Mouse (Mus musculus) midbrain, embryonic 11.5 days (tissue): Measurements from ENCODE around the gene C2. TPM values are rescaled to one million over a fixed set of nuclear protein-coding genes. Genes with fewer than 3 reads are reported as not detected.

Source experiments
- ATAC-seq: fragments of 200-750 bp; cut with Nextera tagmentation; 2 replicates; pipeline ENCODE4 v1.8.0; 2017; ENCODE audit warnings: moderate TSS enrichment, moderate library complexity; ENCODE audit not compliant: low FRiP score
- DNase-seq: peaks from one replicate; pipeline ENCODE4 v3.0.0; 2015; ENCODE audit warnings: low spot score; ENCODE audit errors: missing footprints
- H3K27ac ChIP-seq: fragments of 300-500 bp; sonication (generic); 2 replicates; pipeline ENCODE4 v1.5.1; 2014; ENCODE audit warnings: low read depth, low read length
- H3K27me3 ChIP-seq: fragments of 300-500 bp; sonication (generic); 2 replicates; pipeline ENCODE4 v1.6.1; 2014; ENCODE audit warnings: mild to moderate bottlenecking, low read length, moderate library complexity, mixed read lengths; ENCODE audit not compliant: control insufficient read depth, insufficient read depth
- H3K36me3 ChIP-seq: fragments of 300-500 bp; sonication (generic); 2 replicates; pipeline ENCODE4 v1.6.1; 2014; ENCODE audit warnings: mild to moderate bottlenecking, low read length, moderate library complexity, mixed read lengths; ENCODE audit not compliant: control insufficient read depth, insufficient read depth
- H3K4me1 ChIP-seq: fragments of 300-500 bp; sonication (generic); 2 replicates; pipeline ENCODE4 v1.6.1; 2014; ENCODE audit warnings: low read length; ENCODE audit not compliant: control insufficient read depth, insufficient read depth
- H3K4me2 ChIP-seq: fragments of 300-500 bp; sonication (generic); 2 replicates; pipeline ENCODE4 v1.6.1; 2014; ENCODE audit warnings: mild to moderate bottlenecking, moderate library complexity
- H3K4me3 ChIP-seq: fragments of 300-500 bp; sonication (generic); 2 replicates; pipeline ENCODE4 v1.5.1; 2014; ENCODE audit warnings: low read depth, low read length
- H3K9ac ChIP-seq: fragments of 300-500 bp; sonication (generic); 2 replicates; pipeline ENCODE4 v1.6.1; 2014; ENCODE audit warnings: low read length
- H3K9me3 ChIP-seq: fragments of 300-500 bp; sonication (generic); 2 replicates; pipeline ENCODE4 v1.6.1; 2016; ENCODE audit warnings: low read length; ENCODE audit not compliant: control insufficient read depth
- WGBS: fragments of 180-500 bp; shearing (Covaris S2); extraction: QIAGEN DNeasy Blood & Tissue Kit; methylation state at CpG from one replicate; pipeline ENCODE4 v1.1.7; 2014; 5-methylcytosine and 5-hydroxymethylcytosine counted together
- polyA plus RNA-seq: library from polyadenylated mRNA; unstranded; fragments of >200 nt; fragmentation: Nextera tagmentation; extraction: Ambion mirVana; gene quantifications from 2 replicates; pipeline ENCODE4 v1.2.1, GENCODE M21; 2014

The C2 gene
- polyA plus RNA-seq, 1 experiment from 2014 or later: 0.83 TPM

GRCm38 (mm10) chr17:34850517-34851125 lies 47.4 kb downstream of the C2 start:
- Histone ChIP-seq H3K4me3 (peak overlapping the region; percentile 72), H3K9ac (peak overlapping the region; percentile 84), H3K4me1 (peaks cover 14% of the 10 kb centered on the region), H3K36me3 (peaks cover 9% of the 10 kb centered on the region; the same call in 1 of the 2 replicates), H3K4me2 (peak overlapping the region; percentile 86), H3K27ac (no peak overlapping the region), H3K9me3 (no peaks in the 10 kb centered on the region), H3K27me3 (no peaks in the 10 kb centered on the region)
- under 1% methylated on average over 25 of the region's 25 CpGs for WGBS
- no peak for DNase-seq
- no peak; the same call in 1 of the 2 replicates for ATAC-seq

- Histone ChIP-seq H3K4me1 (peaks cover 14% of the 10 kb centered on the region), H3K27me3 (no peaks in the 10 kb centered on the region), H3K4me2 (peak within 1 kb of the TSS; percentile 86), H3K9me3 (no peaks in the 10 kb centered on the region), H3K4me3 (peak within 1 kb of the TSS; percentile 72), H3K27ac (no peak within 1 kb of the TSS), H3K36me3 (peaks cover 9% of the 10 kb centered on the region; the same call in 1 of the 2 replicates), H3K9ac (peak within 1 kb of the TSS; percentile 84)
- ATAC-seq (peak; percentile 97), DNase-seq (peak; percentile 100)
- 1% methylated on average over 65 of the region's 65 CpGs for WGBS
Measured at GRCm38 (mm10) chr17:34849722-34850516, 48.1 kb downstream of the C2 start, which contains the start of the genes Skiv2l and Nelfe. TSS of gene Skiv2l (minus strand) at chr17:34850210. TSS of gene Nelfe (plus strand) at chr17:34850391.

- Histone ChIP-seq H3K4me2 (no peak overlapping the region), H3K4me1 (peaks cover 14% of the 10 kb centered on the region), H3K36me3 (peaks cover 15% of the 10 kb centered on the region), H3K27ac (no peak overlapping the region), H3K4me3 (no peak overlapping the region), H3K9ac (no peak overlapping the region), H3K9me3 (no peaks in the 10 kb centered on the region), H3K27me3 (no peaks in the 10 kb centered on the region)
- no peak for ATAC-seq
- 86% methylated on average over 7 of the region's 7 CpGs for WGBS
- no peak for DNase-seq
Measured at GRCm38 (mm10) chr17:34847615-34848014, 50.5 kb downstream of the C2 start.

- Histone ChIP-seq H3K9me3 (no peaks in the 10 kb centered on the region), H3K27me3 (no peaks in the 10 kb centered on the region), H3K4me3 (no peak overlapping the region), H3K4me1 (peaks cover 14% of the 10 kb centered on the region), H3K27ac (no peak overlapping the region), H3K36me3 (peaks cover 15% of the 10 kb centered on the region), H3K4me2 (no peak overlapping the region), H3K9ac (no peak overlapping the region)
- ATAC-seq: no peak
- WGBS: 84% methylated on average over 6 of the region's 6 CpGs
- DNase-seq: no peak
Measured at GRCm38 (mm10) chr17:34847192-34847591, 50.9 kb downstream of the C2 start.

- H3K4me3 ChIP-seq: no peak overlapping the region
- no peaks in the 10 kb centered on the region for H3K9me3 ChIP-seq
- H3K27me3 ChIP-seq: no peaks in the 10 kb centered on the region
- no peak overlapping the region for H3K27ac ChIP-seq
- no peak overlapping the region for H3K9ac ChIP-seq
- peaks cover 18% of the 10 kb centered on the region for H3K36me3 ChIP-seq
- ATAC-seq: no peak
- no peak overlapping the region for H3K4me2 ChIP-seq
- peaks cover 4% of the 10 kb centered on the region; the same call in 1 of the 2 replicates for H3K4me1 ChIP-seq
- 93% methylated on average over 13 of the region's 13 CpGs for WGBS
- no peak for DNase-seq
Measured at GRCm38 (mm10) chr17:34844884-34845283, 53.2 kb downstream of the C2 start.

GRCm38 (mm10) chr17:34840736-34841307 lies 57.2 kb downstream of the C2 start:
- H3K36me3 ChIP-seq: peaks cover 12% of the 10 kb centered on the region
- no peak overlapping the region for H3K4me3 ChIP-seq
- no peak overlapping the region for H3K27ac ChIP-seq
- DNase-seq: peak; percentile 82
- ATAC-seq: no peak
- H3K9me3 ChIP-seq: no peaks in the 10 kb centered on the region
- H3K4me1 ChIP-seq: peaks cover 14% of the 10 kb centered on the region
- no peaks in the 10 kb centered on the region for H3K27me3 ChIP-seq
- no peak overlapping the region for H3K9ac ChIP-seq
- WGBS: 89% methylated on average over 6 of the region's 6 CpGs
- no peak overlapping the region for H3K4me2 ChIP-seq

DNA sequence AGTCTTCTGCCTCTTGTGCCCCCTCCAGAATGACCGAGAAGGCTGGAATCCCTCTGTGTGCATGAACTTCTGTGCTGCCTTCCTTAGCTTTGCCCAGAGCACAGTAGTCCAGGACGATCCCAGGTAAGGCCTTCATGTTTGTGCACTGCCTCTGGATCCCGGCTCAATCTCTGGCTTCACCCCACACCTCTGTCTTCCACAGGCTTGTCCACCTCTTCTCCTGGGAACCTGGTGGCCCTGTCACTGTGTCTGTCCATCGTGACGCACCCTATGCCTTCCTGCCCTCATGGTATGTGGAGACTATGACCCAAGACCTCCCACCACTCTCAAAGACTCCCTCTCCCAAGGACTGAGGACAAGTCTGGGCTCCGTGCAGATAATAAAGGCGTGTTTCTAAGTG lies 59.3 kb downstream of the C2 start:
- WGBS: 88% methylated on average over 7 of the region's 7 CpGs
- Histone ChIP-seq H3K9ac (no peak overlapping the region), H3K9me3 (no peaks in the 10 kb centered on the region), H3K27ac (no peak overlapping the region), H3K4me1 (peaks cover 17% of the 10 kb centered on the region), H3K27me3 (no peaks in the 10 kb centered on the region), H3K4me2 (no peak overlapping the region), H3K36me3 (peaks cover 4% of the 10 kb centered on the region), H3K4me3 (no peak overlapping the region)
- DNase-seq (no peak), ATAC-seq (no peak)

DNA sequence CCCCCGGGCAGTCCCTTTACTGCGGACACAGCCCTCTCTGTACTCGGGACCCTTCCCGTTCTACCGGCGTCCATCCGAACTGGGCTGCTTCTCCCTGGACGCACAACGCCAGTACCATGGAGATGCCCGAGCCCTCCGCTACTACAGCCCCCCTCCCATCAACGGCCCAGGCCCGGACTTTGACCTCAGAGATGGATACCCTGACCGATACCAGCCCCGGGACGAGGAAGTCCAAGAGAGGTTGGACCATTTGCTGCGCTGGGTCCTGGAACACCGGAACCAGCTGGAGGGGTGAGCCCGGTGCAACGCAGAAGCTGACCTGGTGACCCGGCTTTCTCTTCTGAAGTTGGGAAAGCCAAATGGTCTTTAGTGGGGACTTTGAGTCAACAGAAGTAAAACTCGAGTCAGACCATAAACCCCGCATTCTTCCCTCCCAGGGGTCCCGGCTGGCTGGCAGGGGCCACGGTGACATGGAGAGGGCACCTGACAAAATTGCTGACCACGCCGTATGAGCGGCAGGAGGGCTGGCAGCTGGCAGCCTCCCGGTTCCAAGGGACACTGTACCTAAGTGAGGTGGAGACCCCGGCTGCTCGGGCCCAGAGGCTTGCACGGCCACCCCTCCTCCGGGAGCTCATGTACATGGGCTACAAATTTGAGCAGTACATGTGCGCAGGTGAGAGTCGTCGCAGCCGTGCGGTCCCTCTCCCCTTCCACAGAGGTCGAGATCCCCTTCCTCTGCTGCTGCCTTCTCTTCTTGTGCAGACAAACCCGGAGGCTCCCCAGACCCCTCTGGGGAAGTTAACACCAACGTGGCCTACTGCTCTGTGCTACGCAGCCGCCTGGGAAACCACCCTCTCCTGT lies 60.4 kb downstream of the C2 start:
- 43% methylated on average over 43 of the region's 43 CpGs for WGBS
- peaks cover 4% of the 10 kb centered on the region for H3K36me3 ChIP-seq
- H3K4me1 ChIP-seq: peaks cover 17% of the 10 kb centered on the region
- peak overlapping the region; percentile 75 for H3K9ac ChIP-seq
- H3K27ac ChIP-seq: no peak overlapping the region
- peak; percentile 56 for DNase-seq
- peak; percentile 28 for ATAC-seq
- no peaks in the 10 kb centered on the region for H3K9me3 ChIP-seq
- peak overlapping the region; percentile 98 for H3K4me2 ChIP-seq
- no peaks in the 10 kb centered on the region for H3K27me3 ChIP-seq
- H3K4me3 ChIP-seq: peak overlapping the region; percentile 83
